Comparison of ENCODE assay signal across 9 mouse cellular contexts in genomic region chr5:52112191-52112760, GRCm38 (mm10).
DNase-seq lines count a peak whose midpoint lies in the region; ATAC-seq and TF ChIP-seq lines count a peak whose summit lies in the region.
"Had no signal": no experiment of that assay in that cellular context is flagged by ENCODE, and none has a peak within 500 bp of the region (broad histone marks: within the 10 kb centered on the region; RNA-seq: fewer than 3 reads in every experiment).

No protein-coding gene starts in this region.

- H3K4me2 ChIP-seq in kidney, embryonic 16.5 days (replicated peaks; ENCODE audit: low read depth, low read length): peak overlapping the region; percentile 100
- peak overlapping the region; percentile 21; the same call in 1 of the 2 replicates for H3K4me2 ChIP-seq in forebrain, embryonic 11.5 days (ENCODE audit: low read depth, low read length, severe bottlenecking)
- peak overlapping the region; percentile 100 for H3K4me2 ChIP-seq in limb, embryonic 13.5 days (replicated peaks)

- no peak for TF ChIP-seq CTCF in olfactory bulb, adult 2 months (IDR thresholded peaks at IDR 0.05; ENCODE audit: insufficient read depth, low read depth, low read length)

- 16% methylated on average over 16 of the region's 16 CpGs for WGBS in kidney, embryonic 16.5 days
- 4% methylated on average over 16 of the region's 16 CpGs for WGBS in forebrain, embryonic 11.5 days
- WGBS in limb, embryonic 13.5 days: 8% methylated on average over 16 of the region's 16 CpGs
- 19% methylated on average over 16 of the region's 16 CpGs for WGBS in olfactory bulb, adult 2 months

- H3K9ac ChIP-seq in kidney, embryonic 16.5 days (replicated peaks; ENCODE audit: low read length): no peak overlapping the region
- no peak overlapping the region for H3K9ac ChIP-seq in forebrain, embryonic 11.5 days (ENCODE audit: low read length)
- H3K9ac ChIP-seq in limb, embryonic 13.5 days: peak overlapping the region; percentile 66; the same call in 1 of the 2 replicates

- H3K27ac ChIP-seq in kidney, embryonic 16.5 days (ENCODE audit: low read length): no peak overlapping the region
- H3K27ac ChIP-seq in forebrain, embryonic 11.5 days (ENCODE audit: low read depth, low read length): no peak overlapping the region
- no peak overlapping the region for H3K27ac ChIP-seq in limb, embryonic 13.5 days
- H3K27ac ChIP-seq in olfactory bulb, adult 2 months (ENCODE audit: insufficient read depth, low read depth, low read length): peak overlapping the region; percentile 59

- no peak for TF ChIP-seq POLR2A in olfactory bulb, adult 2 months (IDR thresholded peaks at IDR 0.05; ENCODE audit: insufficient read depth, low read depth, low read length)

- no peak for DNase-seq in kidney, adult 18-20 months
- peak; percentile 55 for DNase-seq in forebrain, embryonic 11.5 days (ENCODE audit: low spot score)
- DNase-seq in Muller cell, postnatal 12 days (ENCODE audit: inconsistent ontology term): no peak
- no peak for DNase-seq in layer of hippocampus, adult 11-12 months (ENCODE audit: low spot score)
- no peak for DNase-seq in kidney, postnatal 36 days

- H3K27me3 ChIP-seq in kidney, embryonic 16.5 days (ENCODE audit: insufficient read depth, low read length): peaks cover 51% of the 10 kb centered on the region
- peaks cover 29% of the 10 kb centered on the region for H3K27me3 ChIP-seq in forebrain, embryonic 11.5 days (ENCODE audit: control insufficient read depth, insufficient read depth, low read length)
- H3K27me3 ChIP-seq in limb, embryonic 13.5 days: peaks cover 75% of the 10 kb centered on the region

- no peaks in the 10 kb centered on the region for H3K36me3 ChIP-seq in kidney, embryonic 16.5 days (ENCODE audit: insufficient read depth, low read length)
- H3K36me3 ChIP-seq in forebrain, embryonic 11.5 days (ENCODE audit: control insufficient read depth, insufficient read depth, low read length): no peaks in the 10 kb centered on the region
- no peaks in the 10 kb centered on the region for H3K36me3 ChIP-seq in limb, embryonic 13.5 days
- H3K36me3 ChIP-seq: G1E had no signal

- peak overlapping the region; percentile 79 for H3K4me3 ChIP-seq in kidney, embryonic 16.5 days (ENCODE audit: low read length)
- H3K4me3 ChIP-seq in forebrain, embryonic 11.5 days (ENCODE audit: low read depth, low read length): no peak overlapping the region; the same call in 1 of the 2 replicates
- peak overlapping the region; percentile 72 for H3K4me3 ChIP-seq in limb, embryonic 13.5 days
- peak overlapping the region; percentile 87 for H3K4me3 ChIP-seq in olfactory bulb, adult 2 months (ENCODE audit: insufficient read depth, low read depth, low read length)

- H3K4me1 ChIP-seq in kidney, embryonic 16.5 days (ENCODE audit: insufficient read depth, low read length): peaks cover 33% of the 10 kb centered on the region
- H3K4me1 ChIP-seq in forebrain, embryonic 11.5 days (replicated peaks; ENCODE audit: control insufficient read depth, insufficient read depth, low read length): peaks cover 10% of the 10 kb centered on the region; the same call in 1 of the 2 replicates
- peaks cover 38% of the 10 kb centered on the region for H3K4me1 ChIP-seq in limb, embryonic 13.5 days
- H3K4me1 ChIP-seq in olfactory bulb, adult 2 months (ENCODE audit: control insufficient read depth, insufficient read depth, low read length): peaks cover 8% of the 10 kb centered on the region

- H3K9me3 ChIP-seq in kidney, embryonic 16.5 days (ENCODE audit: low read length): no peaks in the 10 kb centered on the region
- H3K9me3 ChIP-seq in forebrain, embryonic 11.5 days (ENCODE audit: control insufficient read depth, low read length): no peaks in the 10 kb centered on the region
- H3K9me3 ChIP-seq in limb, embryonic 13.5 days: no peaks in the 10 kb centered on the region

- no peak for ATAC-seq in kidney, embryonic 16.5 days (ENCODE audit: low FRiP score, low TSS enrichment)
- ATAC-seq in forebrain, embryonic 11.5 days (replicated peaks; ENCODE audit: low FRiP score): no peak
- ATAC-seq in limb, embryonic 13.5 days (ENCODE audit: low FRiP score, low read depth): no peak

Comparison
In these comparisons a context has a peak if more than half of its experiments do, and no peak if none do; other contexts are left out.
1. H3K4me2 ChIP-seq: peak in every context shown above with its lines; median percentile 100 in kidney, embryonic 16.5 days; 100 in limb, embryonic 13.5 days; 21 in forebrain, embryonic 11.5 days.